Comparison of ENCODE assay signal across 21 mouse cellular contexts in genomic region chr19:31340898-31341297, GRCm38 (mm10).
"Had no signal": no experiment of that assay in that cellular context is flagged by ENCODE, and none has a peak within 500 bp of the region (broad histone marks: within the 10 kb centered on the region; RNA-seq: fewer than 3 reads in every experiment).

No protein-coding gene starts in this region.

- H3K4me3 ChIP-seq: layer of hippocampus, adult 2 months; liver, embryonic 12.5 days; liver, embryonic 15.5 days; midbrain, embryonic 12.5 days; midbrain, embryonic 15.5 days; neural tube, embryonic 12.5 days; neural tube, embryonic 15.5 days had no signal

- H3K4me1 ChIP-seq: midbrain, embryonic 12.5 days; midbrain, embryonic 15.5 days; neural tube, embryonic 12.5 days; neural tube, embryonic 15.5 days had no signal

- H3K9me3 ChIP-seq: liver, embryonic 12.5 days; liver, embryonic 15.5 days; midbrain, embryonic 12.5 days; midbrain, embryonic 15.5 days; neural tube, embryonic 12.5 days; neural tube, embryonic 15.5 days had no signal

- H3K4me2 ChIP-seq: liver, embryonic 12.5 days; liver, embryonic 15.5 days; midbrain, embryonic 12.5 days; midbrain, embryonic 15.5 days; neural tube, embryonic 12.5 days; neural tube, embryonic 15.5 days had no signal

- H3K27ac ChIP-seq: hindbrain, postnatal 0 days; layer of hippocampus, adult 2 months; liver, embryonic 12.5 days; liver, embryonic 15.5 days; macrophage; midbrain, embryonic 12.5 days; midbrain, embryonic 15.5 days; neural tube, embryonic 12.5 days; neural tube, embryonic 15.5 days had no signal

- H3K9ac ChIP-seq: liver, embryonic 12.5 days; liver, embryonic 15.5 days; midbrain, embryonic 12.5 days; midbrain, embryonic 15.5 days; neural tube, embryonic 12.5 days; neural tube, embryonic 15.5 days had no signal

- H3K36me3 ChIP-seq: liver, embryonic 12.5 days; liver, embryonic 15.5 days; midbrain, embryonic 12.5 days; midbrain, embryonic 15.5 days; neural tube, embryonic 12.5 days; neural tube, embryonic 15.5 days had no signal

- DNase-seq: kidney, adult 8-10 months; layer of hippocampus, adult 9-11 months; liver; lung, adult 18-20 months; lung, postnatal 14 days; right cerebral cortex, adult 18-20 months; right cerebral cortex, postnatal 14 days; right cerebral cortex, postnatal 4 days; thymus, adult 2 months; thymus, postnatal 14 days; thymus, postnatal 4 days had no signal

- ATAC-seq: hindbrain, postnatal 0 days; inflammation-experienced regulatory T-cells, adult 6 months; liver, embryonic 12.5 days; midbrain, embryonic 15.5 days had no signal

- H3K27me3 ChIP-seq: liver, embryonic 12.5 days; liver, embryonic 15.5 days; midbrain, embryonic 12.5 days; midbrain, embryonic 15.5 days; neural tube, embryonic 12.5 days; neural tube, embryonic 15.5 days had no signal
